Mouse (Mus musculus) c-Kit-negative CD71-positive TER-119-positive erythroid progenitor cells, embryonic 14.5 days (primary cell): ENCODE measurements around the gene Ndufs8.
"Not testable (repeated sequence)": the region's sequence is repeated elsewhere in the genome, so short reads cannot be mapped to it uniquely, and the experiment has no call there.

Experiments
- DNase-seq: peaks from one replicate; pipeline ENCODE4 v3.0.0-alpha.2; 2013; ENCODE audit warnings: low read depth, low spot score

The Ndufs8 gene

DNA sequence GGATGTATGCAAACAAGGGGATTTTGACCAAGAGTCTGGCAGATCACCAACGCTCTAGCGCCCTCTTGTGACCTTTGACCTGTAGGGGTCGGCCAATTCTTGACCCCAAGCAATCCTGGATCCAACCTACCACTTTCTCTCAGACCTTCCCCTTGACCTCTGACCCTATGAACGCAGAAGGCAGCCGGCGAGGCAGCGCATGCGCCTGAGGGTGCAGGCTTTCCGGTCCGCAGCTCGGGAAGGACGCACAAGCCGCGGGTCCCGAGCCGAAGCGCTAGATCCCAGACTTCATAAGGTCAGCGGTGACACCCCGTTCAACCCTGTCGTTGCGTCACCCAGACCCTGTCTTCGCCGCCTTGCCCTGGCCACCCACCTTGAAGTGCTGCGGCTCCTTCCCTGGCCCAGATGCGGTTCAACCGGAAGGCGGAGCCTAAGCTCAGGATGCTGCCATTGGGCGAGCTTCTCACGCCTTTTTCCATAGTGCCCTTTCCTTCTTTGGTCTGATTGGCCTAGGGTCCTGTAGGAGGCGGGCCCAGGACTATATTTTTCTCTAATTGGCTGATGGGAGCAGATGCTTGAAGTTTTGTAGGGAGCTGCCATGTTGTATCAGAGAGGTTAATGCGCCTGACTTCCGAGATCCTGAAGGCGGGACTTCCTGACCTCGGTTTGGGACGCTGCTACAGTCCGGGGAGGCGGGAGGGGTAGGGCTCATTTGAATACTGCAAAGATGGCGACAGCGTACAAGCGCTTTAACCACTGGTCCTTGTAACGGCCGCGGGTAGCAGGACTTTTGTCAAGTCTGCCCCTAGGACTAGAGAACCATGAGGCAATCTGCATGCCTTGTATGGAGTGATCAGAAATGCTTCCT, at the start of gene Ndufs8:
Gene Ndufs8 (minus strand): TSS at position 438 of the 868 bp plus-strand sequence.
- DNase-seq = peak; percentile 97

DNA sequence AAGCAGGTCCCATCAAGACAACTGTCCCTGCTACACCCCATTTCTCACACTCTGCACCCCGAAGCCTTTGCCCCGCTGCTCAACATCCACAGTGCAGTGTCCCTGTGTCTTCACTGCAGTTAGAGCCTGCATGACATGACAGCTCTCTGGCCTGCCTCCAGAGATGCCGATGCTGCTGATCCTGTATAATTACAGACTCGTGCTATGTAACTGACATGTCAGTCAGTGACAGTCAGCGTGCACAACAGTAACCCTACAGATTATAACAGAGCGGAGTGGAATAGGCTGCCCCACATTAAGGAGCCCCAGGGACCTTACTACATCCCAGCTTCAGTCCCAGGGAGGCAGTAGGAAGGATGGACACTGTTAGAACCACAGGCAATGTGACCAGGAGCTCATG, 49.2 kb upstream of the Ndufs8 start:
- DNase-seq = not testable (repeated sequence)

DNA sequence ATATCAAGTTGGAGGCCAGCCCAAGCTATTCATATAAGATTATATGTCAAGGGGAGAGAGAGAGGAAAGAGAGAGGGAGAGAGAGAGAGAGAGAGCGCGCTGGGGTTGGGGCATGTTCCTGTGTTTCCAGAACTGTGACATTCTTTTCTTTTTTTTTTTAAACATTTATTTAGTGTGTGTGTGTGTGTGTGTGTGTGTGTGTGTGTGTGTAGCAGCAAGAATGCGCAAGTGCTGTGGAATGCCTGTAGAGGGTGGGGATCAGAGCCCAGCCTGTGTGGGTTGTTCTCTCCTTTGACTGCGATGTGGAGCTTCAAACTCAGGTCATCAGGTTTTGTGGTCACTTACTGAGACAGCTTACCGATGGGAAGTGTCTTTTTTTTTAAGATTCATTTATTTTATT, 47.6 kb upstream of the Ndufs8 start:
- no peak for DNase-seq

DNA sequence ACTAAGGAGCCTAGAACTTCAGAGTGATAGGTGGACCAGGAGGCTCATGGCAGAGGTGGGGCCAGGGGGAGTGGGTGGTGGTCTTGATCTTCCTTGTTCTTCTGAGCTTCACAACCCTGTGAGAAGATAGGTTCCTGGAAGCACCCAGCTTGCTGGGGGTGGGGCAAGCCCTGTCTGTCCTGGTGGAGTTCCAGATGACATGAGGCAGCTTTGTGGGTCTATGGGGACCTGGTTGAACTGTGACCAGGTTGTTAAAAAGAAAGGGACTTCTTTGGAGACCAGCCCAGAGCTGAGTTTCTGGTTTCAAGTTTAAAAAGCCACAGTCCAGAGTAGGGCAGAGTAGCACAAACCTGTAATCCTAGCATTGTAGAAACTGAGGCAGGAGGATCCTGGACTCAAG, 46.5 kb upstream of the Ndufs8 start:
- DNase-seq = no peak

DNA sequence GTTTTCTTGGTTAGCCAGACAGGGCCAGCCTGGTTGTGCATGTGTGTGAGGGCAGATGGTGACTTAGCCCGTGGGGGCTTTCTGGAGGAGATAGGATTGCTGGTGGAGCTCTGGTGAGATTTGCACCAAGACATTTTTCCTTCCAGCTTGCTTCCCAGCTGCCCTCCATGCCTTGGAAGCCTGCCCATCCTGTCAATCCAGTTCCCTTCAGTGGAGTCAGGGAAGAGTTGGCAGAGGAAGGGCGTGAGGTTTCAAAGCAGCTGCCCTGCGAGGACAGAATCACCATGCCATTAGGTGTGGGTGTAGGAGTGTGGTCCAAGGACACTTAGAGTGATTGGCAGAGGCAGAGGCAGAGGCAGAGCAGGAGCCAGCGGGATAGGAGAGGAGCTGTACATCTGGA, 45.9 kb upstream of the Ndufs8 start, which contains the start of gene Aldh3b3:
Gene Aldh3b3 (plus strand): TSS at position 176 of the 400 bp plus-strand sequence.
- no peak for DNase-seq

DNA sequence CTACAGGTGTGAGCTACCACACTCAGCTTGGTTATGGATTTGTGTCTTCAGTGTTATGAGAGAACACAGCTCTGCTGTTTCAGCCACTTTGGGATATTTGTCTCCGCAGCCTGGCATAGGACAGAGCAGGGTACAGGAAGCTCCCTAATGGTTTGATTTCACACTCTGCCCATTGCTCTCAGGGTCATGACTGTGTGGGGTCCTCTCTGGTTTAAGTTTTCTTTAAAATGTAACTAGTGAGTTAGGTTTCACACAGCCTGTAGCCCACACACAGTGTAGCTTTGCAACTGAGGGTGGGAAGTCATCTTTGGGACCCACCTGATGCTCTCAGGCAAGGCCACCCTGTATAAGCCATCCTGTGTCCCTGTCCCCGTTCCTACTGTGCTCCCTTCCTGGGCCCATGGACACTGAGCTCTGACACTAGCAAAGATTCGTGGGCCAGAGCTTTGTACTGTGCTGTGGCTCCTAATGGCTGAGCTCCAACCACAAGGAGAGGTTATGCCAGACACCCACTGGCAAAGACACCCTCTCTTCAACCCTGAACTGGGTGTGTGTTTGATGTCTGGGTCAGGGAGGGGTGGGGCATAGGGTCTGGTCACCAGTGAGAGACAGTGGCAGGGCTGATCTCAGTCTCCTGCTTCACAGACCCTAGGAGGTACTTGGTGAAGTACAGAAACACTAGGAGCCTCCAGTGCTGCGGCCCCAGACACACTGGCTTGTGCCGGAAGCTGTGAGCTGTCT, 44.9 kb upstream of the Ndufs8 start:
- DNase-seq = not testable (repeated sequence)

DNA sequence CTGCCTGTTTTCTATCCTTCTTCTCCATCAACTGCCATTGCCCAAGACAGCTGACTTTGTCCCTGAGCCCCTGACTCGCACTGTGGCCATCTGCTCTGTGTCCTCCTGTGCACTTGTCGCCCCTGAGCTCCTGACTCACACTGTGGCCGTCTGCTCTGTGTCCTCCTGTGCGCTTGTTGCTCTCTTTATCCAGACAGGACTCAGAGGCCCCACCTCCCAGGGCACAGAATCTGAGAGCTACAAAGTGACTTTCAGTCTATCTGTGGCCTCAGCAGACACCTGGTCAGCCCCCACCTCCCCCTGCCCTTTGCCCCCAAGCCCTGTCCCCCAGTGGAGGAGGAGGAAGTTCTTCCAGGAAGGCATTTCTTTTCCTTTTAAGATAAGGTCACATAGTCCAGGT, 43.2 kb upstream of the Ndufs8 start:
- no peak for DNase-seq

DNA sequence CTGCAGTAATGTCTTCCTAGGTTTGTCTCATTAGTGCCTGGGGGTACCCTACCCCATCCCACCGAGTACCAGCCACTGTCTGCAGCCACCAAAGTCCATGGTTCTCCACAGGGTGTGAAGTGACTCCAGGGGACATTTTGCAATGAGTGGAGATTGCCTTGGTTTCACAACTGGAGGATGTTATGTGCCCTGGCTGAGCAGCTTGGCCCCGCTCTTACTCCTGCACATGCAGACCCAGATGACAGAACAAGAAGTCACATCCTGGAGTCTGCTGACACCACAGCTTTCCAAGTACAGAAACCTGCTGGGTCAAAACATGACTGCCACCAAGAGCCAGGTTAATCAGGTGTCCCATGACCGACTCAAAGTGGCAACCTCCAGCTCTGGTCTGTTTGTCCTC, 42.5 kb upstream of the Ndufs8 start:
- no peak for DNase-seq

DNA sequence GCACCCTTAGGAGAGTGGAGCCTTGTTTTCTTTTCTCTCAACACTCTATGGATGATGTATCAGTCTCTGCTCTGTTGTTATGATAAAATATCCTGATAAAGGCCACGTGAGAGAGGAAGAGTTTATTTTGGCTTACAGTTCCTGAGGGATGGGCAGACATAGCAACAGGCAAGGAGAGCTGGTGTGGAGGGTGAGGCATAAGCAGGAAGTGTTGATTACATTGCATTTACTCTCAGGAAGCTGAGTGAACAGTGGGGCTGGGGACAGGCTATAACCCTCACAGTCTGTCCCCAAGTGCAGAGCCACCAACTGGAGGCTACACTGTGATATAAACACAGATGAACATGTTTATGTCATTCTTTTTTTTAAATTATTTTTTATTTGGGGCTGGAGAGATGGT, 39.5 kb upstream of the Ndufs8 start:
- DNase-seq = no peak

DNA sequence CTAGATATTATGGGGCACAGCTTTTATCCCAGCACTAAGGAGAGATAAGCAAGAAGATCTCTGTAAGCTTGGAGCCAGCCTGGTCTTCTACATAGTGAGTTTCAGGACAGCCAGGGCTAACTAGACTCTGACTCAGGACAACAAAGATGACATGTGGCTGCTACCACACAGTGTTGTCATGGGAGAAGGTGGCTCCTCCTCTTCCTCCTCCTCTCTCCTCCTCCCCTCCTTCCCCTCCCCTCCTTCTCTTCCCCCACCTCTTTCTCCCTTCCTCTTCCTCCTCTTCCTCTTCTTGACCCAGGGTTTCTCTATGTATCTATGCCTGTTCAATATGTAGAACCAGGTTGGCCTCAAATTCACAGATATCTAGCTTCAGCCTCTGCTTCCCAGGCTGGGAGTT, 38.9 kb upstream of the Ndufs8 start:
- DNase-seq = no peak

DNA sequence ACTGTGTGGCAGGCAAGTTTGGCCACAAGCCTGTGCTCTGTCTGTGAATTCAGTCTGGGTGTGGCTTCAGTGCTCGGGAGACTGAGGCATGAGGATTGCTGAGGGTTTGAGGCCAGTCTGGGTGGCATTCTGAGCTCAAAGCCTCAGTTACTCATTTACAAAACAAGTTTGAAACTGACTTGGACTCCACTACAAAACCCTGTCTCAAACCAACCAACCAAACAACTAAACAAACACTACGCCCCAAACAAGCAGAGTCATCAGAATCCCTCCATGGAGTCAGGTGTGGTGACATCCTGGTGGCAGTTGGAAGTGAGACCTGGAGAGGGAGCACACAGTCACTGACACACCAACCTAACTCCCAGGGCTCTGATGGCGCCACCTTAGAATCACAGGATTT, 37.8 kb upstream of the Ndufs8 start:
- DNase-seq = no peak

DNA sequence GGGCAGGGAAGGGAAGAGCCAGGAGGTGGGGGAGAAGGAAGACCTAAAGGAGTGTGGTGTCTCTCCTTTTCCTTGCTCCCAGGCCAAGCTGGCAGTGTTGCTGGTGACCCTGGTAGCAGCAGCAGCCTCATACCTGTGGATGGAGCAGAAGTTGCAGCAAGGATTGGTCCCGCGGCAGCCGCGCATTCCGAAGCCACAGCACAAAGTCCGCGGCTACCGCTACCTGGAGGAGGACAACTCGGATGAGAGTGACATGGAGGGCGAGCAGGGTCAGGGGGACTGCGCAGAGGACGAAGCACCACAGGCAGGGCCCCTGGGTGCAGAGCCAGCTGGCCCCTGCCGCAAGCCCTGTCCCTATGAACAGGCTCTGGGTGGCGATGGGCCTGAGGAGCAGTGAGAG, 36.0 kb upstream of the Ndufs8 start:
- DNase-seq = no peak

DNA sequence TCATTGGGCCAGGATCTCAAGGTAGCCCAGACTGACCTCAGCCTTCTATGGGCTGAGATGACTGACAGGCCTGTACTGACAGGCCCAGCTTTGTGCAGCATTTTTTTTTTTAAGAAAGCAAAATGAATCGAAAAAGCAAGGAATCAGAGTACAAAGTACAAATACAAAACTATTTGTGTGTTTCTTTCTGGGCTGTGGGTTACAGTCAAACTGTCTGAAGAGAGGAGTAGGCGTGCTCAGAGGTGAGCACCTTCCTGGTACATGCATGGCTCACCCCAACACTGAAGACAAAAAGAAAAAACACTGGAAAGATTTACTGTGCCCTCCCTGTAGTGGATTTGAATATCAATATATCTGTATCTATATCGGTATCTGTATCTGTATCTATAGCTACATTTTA, 35.2 kb upstream of the Ndufs8 start:
- DNase-seq = no peak

DNA sequence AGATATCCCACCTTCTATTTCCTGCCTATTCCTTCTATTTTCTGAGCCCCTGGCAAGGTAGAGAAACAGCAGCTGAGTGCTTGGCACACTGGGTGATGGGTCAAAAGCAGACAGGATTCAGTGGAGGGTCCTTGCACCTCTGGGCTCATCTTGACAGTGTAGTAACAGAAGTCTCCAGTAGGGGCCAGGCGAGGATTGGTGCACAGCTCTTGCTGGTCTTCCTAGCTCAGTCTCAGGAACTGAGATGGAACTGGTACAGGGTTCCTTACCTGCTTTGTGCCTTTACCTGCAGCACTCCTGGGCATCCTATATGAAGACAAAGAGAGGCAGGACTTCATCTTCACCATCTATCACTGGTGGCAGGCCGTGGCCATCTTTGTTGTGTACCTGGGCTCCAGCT, 34.1 kb upstream of the Ndufs8 start:
- DNase-seq = peak; percentile 28

DNA sequence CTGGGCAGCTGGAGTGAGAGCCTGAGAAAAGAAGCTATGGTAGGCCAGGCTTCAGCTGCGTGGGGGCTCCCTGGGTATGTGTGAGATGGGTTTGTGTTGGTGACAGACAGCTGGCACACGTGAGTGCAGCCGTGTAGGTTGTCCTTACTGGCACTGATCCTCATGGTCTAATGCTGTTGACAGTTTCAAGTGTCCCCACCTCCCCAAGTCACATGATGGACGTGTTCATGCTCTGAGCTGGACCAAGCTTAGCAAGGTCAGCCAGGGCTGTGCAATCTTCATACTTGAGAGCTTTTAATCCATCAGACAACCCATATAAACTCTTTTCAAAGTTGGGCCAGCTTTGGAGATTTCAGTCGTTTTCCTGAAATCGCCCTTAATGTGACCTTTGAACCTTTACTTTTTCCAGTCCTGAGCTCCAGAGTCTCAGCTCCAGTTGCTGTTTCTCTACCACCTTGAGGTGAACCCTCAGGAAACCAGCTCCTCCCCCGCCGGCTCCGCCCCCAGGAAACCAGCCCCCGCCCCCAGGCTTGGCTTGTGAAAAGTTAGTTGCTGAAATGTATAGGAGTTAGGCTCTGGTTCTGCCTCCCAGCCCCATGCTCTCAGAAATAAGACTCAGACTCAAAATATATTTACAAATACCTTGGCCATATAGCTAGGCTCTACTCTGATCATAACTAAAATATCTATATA, 33.4 kb upstream of the Ndufs8 start:
- DNase-seq = no peak

DNA sequence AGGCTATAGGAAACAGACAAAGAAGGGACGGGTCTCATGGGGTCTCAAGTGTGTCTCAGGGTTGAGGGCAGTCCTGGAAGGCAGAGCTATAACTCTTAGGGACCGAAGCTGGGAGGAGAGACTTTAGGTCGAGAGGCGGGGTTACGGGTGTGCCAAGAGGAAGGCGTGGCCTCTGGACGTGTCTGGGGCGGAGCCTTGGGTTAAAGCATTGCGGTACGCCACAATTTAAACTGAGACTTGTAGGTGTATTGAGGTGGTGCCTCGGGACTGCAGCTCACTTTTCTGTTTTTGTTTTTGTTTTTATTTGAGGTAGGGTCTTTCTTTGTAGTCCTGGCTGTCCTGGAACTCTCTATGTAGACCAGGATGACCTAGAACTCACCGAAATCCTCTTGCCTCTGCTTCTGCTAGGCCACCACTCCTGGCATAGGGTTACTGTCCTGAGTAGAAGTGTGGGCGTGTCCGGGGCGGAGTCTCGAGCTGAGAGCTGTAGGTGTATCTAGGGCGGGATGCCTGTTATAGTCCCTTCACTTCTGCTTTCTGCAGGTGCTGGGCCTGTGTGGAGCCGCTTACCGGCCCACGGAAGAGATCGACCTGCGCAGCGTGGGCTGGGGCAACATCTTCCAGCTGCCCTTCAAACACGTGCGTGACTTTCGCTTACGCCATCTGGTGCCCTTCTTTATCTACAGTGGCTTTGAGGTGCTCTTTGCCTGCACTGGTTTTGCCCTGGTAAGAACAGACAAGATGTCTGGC, 30.6 kb upstream of the Ndufs8 start:
- peak; percentile 59 for DNase-seq

DNA sequence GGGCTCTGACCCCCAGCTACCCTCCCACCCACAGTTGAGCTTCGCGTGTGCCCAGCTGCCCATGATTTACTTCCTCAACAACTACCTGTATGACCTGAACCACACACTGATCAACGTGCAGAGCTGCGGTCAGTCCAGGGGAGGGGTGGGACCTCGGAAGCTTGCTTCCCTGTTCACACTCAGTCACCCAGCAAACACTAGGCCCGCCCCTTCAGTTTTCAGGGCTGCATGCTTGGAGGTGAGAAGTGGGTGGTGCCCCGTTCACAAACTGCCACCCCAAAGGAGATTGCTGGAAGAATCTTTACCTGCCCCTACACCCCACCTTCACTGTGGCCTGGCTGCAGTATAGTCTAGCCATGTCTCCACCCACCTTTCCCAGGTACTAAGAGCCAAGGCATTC, 29.7 kb upstream of the Ndufs8 start:
- DNase-seq = no peak

DNA sequence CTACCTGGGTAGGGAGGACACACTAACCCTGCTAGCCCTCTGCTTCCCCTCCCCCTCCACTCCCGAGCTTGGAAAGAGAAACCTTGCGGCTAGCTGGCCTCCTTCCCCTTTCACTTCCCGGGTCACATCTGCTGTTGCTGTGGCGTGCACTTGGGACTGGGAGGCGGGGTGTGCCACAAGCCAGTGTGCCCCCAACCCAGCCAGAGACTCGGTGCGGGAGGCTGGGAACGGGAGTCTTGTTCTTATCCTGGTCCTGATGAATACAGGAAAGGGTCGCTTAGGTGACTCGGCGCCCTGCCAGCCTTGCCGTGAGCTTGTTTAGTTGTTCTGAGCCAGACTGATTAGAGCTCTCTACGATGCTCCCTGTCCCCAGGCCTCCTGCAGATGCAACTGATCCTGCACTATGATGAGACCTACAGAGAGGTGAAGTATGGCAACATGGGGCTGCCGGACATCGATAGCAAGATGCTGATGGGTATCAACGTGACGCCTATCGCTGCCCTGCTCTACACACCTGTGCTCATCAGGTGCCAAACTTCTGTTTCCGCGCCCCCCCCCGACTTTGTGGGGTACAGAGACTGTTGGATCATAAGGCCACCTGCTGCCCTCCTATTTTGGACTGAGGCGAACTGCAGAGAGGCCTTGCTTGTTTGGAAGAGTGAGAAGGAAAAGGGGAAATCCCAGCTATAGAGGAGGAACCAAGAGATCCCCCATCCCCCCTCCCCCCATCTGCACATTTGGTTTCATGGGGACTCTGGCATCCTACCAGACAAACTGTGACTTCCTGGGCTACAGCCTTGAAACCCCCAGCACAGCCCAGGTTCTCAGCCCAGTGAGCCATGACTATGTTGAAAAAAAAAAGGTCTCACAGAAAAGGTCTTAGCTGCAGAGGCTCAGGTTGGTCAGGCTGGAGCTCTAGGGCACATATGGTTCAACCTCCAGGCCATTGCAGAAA, 23.6 kb upstream of the Ndufs8 start:
- DNase-seq = no peak

DNA sequence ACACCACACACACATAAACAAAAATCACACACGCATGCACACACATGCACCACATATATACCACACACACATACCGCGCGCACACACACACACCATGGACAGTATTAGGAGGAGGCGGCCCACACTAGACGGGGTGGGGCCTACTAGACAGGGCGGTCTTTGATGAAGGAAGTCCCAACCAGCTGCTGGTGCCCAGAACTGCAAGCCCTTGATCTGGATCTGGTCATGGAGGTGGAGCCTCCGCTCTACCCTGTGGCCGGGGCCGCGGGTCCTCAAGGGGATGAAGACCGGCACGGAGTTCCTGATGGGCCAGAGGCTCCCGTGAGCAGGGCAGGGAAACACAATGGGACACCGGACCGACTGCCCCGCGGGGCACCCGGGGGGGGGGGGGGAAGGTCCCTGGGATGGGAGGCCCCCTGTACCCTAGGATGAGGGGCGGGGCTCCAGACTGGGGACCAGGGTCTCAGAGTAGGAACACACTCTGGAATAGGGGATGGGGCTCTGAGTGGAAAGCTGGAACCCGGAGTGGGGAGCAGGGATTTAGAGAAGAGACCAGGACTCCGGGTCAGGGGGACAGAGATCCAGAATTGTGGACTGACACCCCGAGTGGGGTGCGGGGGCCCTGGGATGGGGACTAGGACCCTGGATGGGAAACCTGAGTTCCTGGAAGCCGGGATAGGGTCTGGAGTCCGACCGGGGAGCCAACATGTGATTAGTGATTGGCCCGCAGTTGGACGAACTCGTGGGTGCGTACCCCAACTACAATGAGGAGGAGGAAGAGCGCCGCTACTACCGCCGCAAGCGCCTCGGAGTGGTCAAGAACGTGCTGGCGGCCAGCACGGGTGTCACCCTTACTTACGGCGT, 22.7 kb upstream of the Ndufs8 start, which contains the start of gene Unc93b1:
Gene Unc93b1 (plus strand): TSS at position 155 of the 864 bp plus-strand sequence.
- DNase-seq = no peak
